Mouse (Mus musculus): ENCODE measurements around the gene Fh1. TPM values are rescaled to one million over a fixed set of nuclear protein-coding genes. Genes with fewer than 3 reads are reported as not detected.

Gene Fh1
- 229 TPM for polyA plus RNA-seq (2014; fragmentation: Illumina TruSeq; extraction: RNeasy Lipid Tissue Mini Kit (QIAGEN cat#74804))

DNA sequence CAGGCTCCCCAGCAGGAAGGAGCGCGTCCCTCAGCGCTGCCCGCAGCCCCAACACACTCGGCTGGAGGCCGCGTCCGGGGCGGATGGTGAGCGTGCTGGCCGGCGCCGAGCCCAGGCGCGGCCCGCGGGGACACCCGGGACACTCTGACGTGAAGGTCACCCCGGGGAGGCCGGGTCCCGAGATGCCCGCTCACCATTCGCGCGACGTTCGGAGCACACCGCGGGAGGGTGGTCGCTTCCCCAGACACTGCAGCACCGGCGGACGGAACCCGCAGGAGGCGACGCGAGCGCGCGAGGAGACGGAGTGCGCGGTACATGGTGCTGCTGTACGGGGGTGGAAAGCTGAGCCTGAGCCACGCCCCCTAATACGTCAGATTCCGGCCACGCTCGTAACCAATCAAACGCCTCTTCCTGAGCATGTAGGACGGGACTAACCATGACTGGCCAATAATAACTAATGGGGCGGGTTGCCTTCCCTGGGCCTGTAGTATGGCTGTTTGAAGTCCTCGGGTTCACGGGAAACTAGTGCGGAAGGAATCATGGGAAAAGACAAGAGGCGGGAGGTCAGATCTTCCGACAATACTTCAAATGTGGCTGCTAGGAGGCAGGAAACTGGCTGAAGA is at the start of gene Fh1:
Gene Fh1 (minus strand): TSS at position 379 of the 623 bp plus-strand sequence.

DNA sequence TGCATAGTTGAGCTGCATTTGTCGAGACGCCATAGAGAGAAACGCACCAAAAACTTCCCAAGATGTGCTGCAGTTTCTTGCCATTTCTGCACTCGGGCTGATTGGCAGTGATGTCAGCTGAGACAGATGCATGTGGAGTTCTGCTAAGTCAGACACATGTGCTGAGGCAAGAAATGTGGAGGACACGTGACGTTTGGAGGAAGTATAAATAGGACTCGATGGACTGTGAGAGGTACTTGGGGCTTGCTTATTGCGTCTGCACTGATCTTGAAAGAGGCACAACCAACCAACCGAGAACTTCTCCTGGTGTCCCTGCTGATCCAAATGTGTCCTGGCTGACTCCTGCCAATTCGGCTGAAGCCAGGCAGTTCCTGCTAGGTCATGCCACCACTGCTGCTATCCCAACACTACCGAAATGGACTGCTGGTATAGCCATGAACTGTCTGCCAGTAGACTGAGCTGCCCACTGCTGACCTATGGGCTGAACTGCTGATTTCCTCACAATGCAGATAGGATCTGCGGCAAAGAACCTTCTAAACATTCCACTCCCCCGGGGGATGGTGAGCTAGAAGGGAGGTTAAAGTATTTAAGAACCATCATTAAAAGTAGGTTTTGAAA is 5.5 kb downstream of the Fh1 start, which contains the start of gene Kmo:
Gene Kmo (plus strand): TSS at position 568 of the 618 bp plus-strand sequence.

Other genes starting within 250 kb of the Fh1 start
- 3.2 TPM for gene Rgs7, start 133.1 kb downstream of the Fh1 start, polyA plus RNA-seq (2014; fragmentation: Illumina TruSeq; extraction: RNeasy Lipid Tissue Mini Kit (QIAGEN cat#74804))
- 1.1 TPM for gene Kmo, start 5.3 kb downstream of the Fh1 start, polyA plus RNA-seq (2014; fragmentation: Illumina TruSeq; extraction: RNeasy Lipid Tissue Mini Kit (QIAGEN cat#74804))
- gene Opn3, start 67.1 kb upstream of the Fh1 start, polyA plus RNA-seq (2014; fragmentation: Illumina TruSeq; extraction: RNeasy Lipid Tissue Mini Kit (QIAGEN cat#74804)) = 6.2 TPM
- gene Chml, start 67.3 kb upstream of the Fh1 start, polyA plus RNA-seq (2014; fragmentation: Illumina TruSeq; extraction: RNeasy Lipid Tissue Mini Kit (QIAGEN cat#74804)) = 34.4 TPM
- gene Wdr64, start 73.0 kb upstream of the Fh1 start, polyA plus RNA-seq (2014; fragmentation: Illumina TruSeq; extraction: RNeasy Lipid Tissue Mini Kit (QIAGEN cat#74804)) = not detected